Comparison of ENCODE assay signal across 27 mouse cellular contexts in genomic region chr5:139314941-139315642, GRCm38 (mm10). TPM values are rescaled to one million over a fixed set of nuclear protein-coding genes. Genes with fewer than 3 reads are reported as not detected.
DNase-seq lines count a peak whose midpoint lies in the region; ATAC-seq lines count a peak whose summit lies in the region.
"Had no signal": no experiment of that assay in that cellular context is flagged by ENCODE, and none has a peak within 500 bp of the region (broad histone marks: within the 10 kb centered on the region; RNA-seq: fewer than 3 reads in every experiment).

No protein-coding gene starts in this region.

- no peaks in the 10 kb centered on the region for H3K27me3 ChIP-seq in kidney, embryonic 15.5 days
- H3K27me3 ChIP-seq: embryonic facial prominence, embryonic 13.5 days; forebrain, embryonic 15.5 days; hindbrain, embryonic 15.5 days had no signal

- 84% methylated on average over 12 of the region's 12 CpGs for WGBS in kidney, embryonic 15.5 days

- no peak for ATAC-seq in kidney, embryonic 15.5 days (replicated peaks; ENCODE audit: low FRiP score)
- no peak for ATAC-seq in megakaryocyte-erythroid progenitor cell, adult 5-6 weeks (replicated peaks; ENCODE audit: low FRiP score, low TSS enrichment, poor library complexity, severe bottlenecking)
- ATAC-seq: forebrain, embryonic 15.5 days had no signal

- no peak overlapping the region for H3K4me2 ChIP-seq in kidney, embryonic 15.5 days
- H3K4me2 ChIP-seq: embryonic facial prominence, embryonic 13.5 days; forebrain, embryonic 15.5 days; heart, embryonic 11.5 days; hindbrain, embryonic 15.5 days; liver, embryonic 11.5 days had no signal

- H3K27ac ChIP-seq in kidney, embryonic 15.5 days: no peak overlapping the region
- H3K27ac ChIP-seq: embryonic facial prominence, embryonic 13.5 days; forebrain, embryonic 15.5 days; gastrocnemius, adult 2 months; hindbrain, embryonic 15.5 days; kidney, postnatal 0 days had no signal

- no peaks in the 10 kb centered on the region for H3K9me3 ChIP-seq in kidney, embryonic 15.5 days (replicated peaks)
- H3K9me3 ChIP-seq: embryonic facial prominence, embryonic 13.5 days; forebrain, embryonic 15.5 days had no signal

- H3K4me1 ChIP-seq in kidney, embryonic 15.5 days: peaks cover 19% of the 10 kb centered on the region
- H3K4me1 ChIP-seq: embryonic facial prominence, embryonic 13.5 days; forebrain, embryonic 15.5 days; hindbrain, embryonic 15.5 days had no signal

- no peak overlapping the region for H3K4me3 ChIP-seq in kidney, embryonic 15.5 days (replicated peaks)
- H3K4me3 ChIP-seq: embryonic facial prominence, embryonic 13.5 days; forebrain, embryonic 15.5 days; gastrocnemius, adult 2 months; hindbrain, embryonic 15.5 days had no signal

- peak; percentile 47 for DNase-seq in cerebellum, adult 9-10 months
- no peak for DNase-seq in cerebellum, adult 11-12 months
- DNase-seq in kidney, adult 8-10 months: peak; percentile 71 to 73
- peak; percentile 48 for DNase-seq in kidney, postnatal 10 days
- DNase-seq in adipocyte (ENCODE audit: low spot score): no peak
- no peak for DNase-seq in lung, postnatal 10 days
- DNase-seq: gastrocnemius, adult 2 months; heart, postnatal 10 days; lung, postnatal 36 days; right cerebral cortex, postnatal 4 days; thymus, postnatal 14 days had no signal

- H3K9ac ChIP-seq in kidney, embryonic 15.5 days: no peak overlapping the region
- H3K9ac ChIP-seq: embryonic facial prominence, embryonic 13.5 days; forebrain, embryonic 15.5 days; hindbrain, embryonic 15.5 days had no signal

- no peaks in the 10 kb centered on the region for H3K36me3 ChIP-seq in kidney, embryonic 15.5 days
- H3K36me3 ChIP-seq: embryonic facial prominence, embryonic 13.5 days; forebrain, embryonic 15.5 days; hindbrain, embryonic 15.5 days had no signal

RNA-seq across cellular contexts. Expression of gene Adap1, which starts 10.3 kb away (rescaled TPM):
- 2.1 and 2.2 TPM in 2 replicates for polyA plus RNA-seq in kidney, embryonic 15.5 days (2015; fragmentation: Nextera tagmentation; extraction: Ambion mirVana)
- 6.0 and 14.7 TPM in 2 replicates for total RNA-seq in megakaryocyte-erythroid progenitor cell, adult 5-6 weeks (2014; fragmentation: Nextera tagmentation)
- 3.0 and 8.0 TPM in 2 replicates for total RNA-seq in megakaryocyte-erythroid progenitor cell, adult 5-6 weeks (2017)

RNA-seq across cellular contexts. Expression of gene Cox19, which starts 36.1 kb away (rescaled TPM):
- 96.2 and 102 TPM in 2 replicates for polyA plus RNA-seq in kidney, embryonic 15.5 days (2015; fragmentation: Nextera tagmentation; extraction: Ambion mirVana)
- 40.4 and 41.7 TPM in 2 replicates for total RNA-seq in megakaryocyte-erythroid progenitor cell, adult 5-6 weeks (2014; fragmentation: Nextera tagmentation)
- total RNA-seq in megakaryocyte-erythroid progenitor cell, adult 5-6 weeks (2017): 27.4 and 43.8 TPM in 2 replicates

RNA-seq across cellular contexts. Expression of gene Cyp2w1, which starts 37.3 kb away (rescaled TPM):
- polyA plus RNA-seq in kidney, embryonic 15.5 days (2015; fragmentation: Nextera tagmentation; extraction: Ambion mirVana): 0.16 and 0.60 TPM in 2 replicates
- total RNA-seq in megakaryocyte-erythroid progenitor cell, adult 5-6 weeks (2014; fragmentation: Nextera tagmentation): not detected in 2 replicates
- not detected in 2 replicates for total RNA-seq in megakaryocyte-erythroid progenitor cell, adult 5-6 weeks (2017)
- total RNA-seq: adrenal gland, adult 18-20 months; adrenal gland, postnatal 4 days; gastrocnemius, adult 2 months; heart, postnatal 10 days; layer of hippocampus, postnatal 14 days had no signal
- polyA plus RNA-seq: cerebellum, adult 2 months; forebrain, embryonic 15.5 days; gonadal fat pad, adult 2 months; heart, embryonic 11.5 days; hindbrain, embryonic 15.5 days; kidney, postnatal 0 days; limb, embryonic 11.5 days; liver, embryonic 11.5 days; neural tube, embryonic 11.5 days; testis, adult 2 months had no signal

Comparison
In these comparisons a context has a peak if more than half of its experiments do, and no peak if none do; other contexts are left out.
1. DNase-seq: peak in cerebellum, adult 9-10 months (single experiment), kidney, adult 8-10 months (2 of 2) and kidney, postnatal 10 days (single experiment); none in cerebellum, adult 11-12 months (single experiment), adipocyte (single experiment) and lung, postnatal 10 days (single experiment).